In the genomic region with DNA sequence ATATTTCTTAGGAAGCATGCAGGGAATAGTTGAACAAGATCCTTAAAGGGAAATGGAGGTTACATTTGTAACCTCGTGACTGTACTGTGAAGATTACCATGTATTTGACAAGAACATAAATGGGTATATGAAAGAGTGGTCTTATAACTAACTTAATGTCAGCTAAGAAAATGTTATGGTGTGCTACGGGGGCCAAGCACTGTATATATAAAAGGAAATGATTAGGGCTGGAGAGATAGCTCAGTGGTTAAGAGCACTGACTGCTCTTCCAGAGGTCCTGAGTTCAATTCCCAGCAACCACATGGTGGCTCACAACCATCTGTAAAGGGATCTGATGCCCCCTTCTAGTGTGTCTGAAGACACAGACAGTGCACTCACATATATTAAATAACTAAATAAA, we compare ENCODE assay signal across 11 mouse cellular contexts.
"Had no signal": no experiment of that assay in that cellular context is flagged by ENCODE, and none has a peak within 500 bp of the region (broad histone marks: within the 10 kb centered on the region; RNA-seq: fewer than 3 reads in every experiment).

No protein-coding gene starts in this region.

- H3K9me3 ChIP-seq: liver, embryonic 13.5 days had no signal

- H3K4me2 ChIP-seq: midbrain, embryonic 11.5 days had no signal

- H3K4me3 ChIP-seq: left cerebral cortex, adult 2 months; liver, embryonic 13.5 days had no signal

- H3K36me3 ChIP-seq: liver, embryonic 13.5 days had no signal

- H3K27me3 ChIP-seq: liver, embryonic 13.5 days had no signal

- DNase-seq: kidney, postnatal 10 days; kidney, postnatal 36 days; layer of hippocampus, postnatal 36 days; lung, adult 2 months; lung, postnatal 14 days; lung, postnatal 4 days; midbrain, embryonic 14.5 days; thymus, postnatal 25 days had no signal

- H3K27ac ChIP-seq: left cerebral cortex, adult 2 months had no signal
